Mouse (Mus musculus): ENCODE results near the gene Efcab11. TPM values are rescaled to one million over a fixed set of nuclear protein-coding genes. Genes with fewer than 3 reads are reported as not detected.

Gene Efcab11
- polyA plus RNA-seq, 1 experiment from 2014 or later = 3.6 TPM

DNA sequence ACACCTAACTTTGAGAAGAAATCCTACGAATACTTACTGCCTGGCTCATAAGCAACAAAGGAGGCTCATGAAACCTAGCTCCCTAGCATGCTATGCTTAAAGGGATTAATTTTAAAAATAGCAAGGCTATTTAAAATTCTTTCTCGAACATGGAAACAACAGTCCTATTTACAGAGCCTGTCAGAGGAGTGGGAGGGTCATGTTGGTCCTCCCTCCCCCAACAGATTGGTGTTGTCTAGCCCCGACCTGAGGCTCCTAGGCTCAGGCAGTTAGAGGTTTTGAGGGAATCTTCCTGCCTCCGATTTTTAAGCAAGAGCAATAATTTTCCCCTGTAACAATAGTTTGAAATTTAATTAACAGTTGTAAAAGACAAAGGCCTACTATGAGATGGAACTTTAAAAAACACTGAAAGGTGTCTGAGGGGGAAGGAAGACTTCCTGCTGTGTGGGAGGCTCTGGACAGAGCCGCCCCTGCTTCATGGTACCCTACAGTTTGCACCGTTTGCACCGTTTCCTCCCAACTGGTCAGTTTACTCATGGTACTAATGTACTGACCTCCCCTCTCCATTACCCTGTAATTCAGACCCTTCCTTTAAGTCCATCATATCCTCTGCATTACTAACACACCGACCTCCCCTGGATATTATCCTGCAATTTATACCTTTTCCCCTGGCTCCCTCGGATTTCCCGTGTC, 90.6 kb downstream of the Efcab11 start:
- DNase-seq (ENCODE audit: low spot score) (no peak), ATAC-seq (ENCODE audit: low FRiP score, low TSS enrichment) (no peak)
- Histone ChIP-seq H3K4me1 (replicated peaks; ENCODE audit: control insufficient read depth, insufficient read depth) (no peaks in the 10 kb centered on the region), H3K36me3 (ENCODE audit: control insufficient read depth, insufficient read depth, low read length) (no peaks in the 10 kb centered on the region), H3K9ac (ENCODE audit: low read length) (no peak overlapping the region), H3K4me3 (ENCODE audit: low read depth, low read length) (no peak overlapping the region), H3K27me3 (ENCODE audit: control insufficient read depth, insufficient read depth, low read length) (no peaks in the 10 kb centered on the region), H3K4me2 (replicated peaks; ENCODE audit: low read depth) (no peak overlapping the region), H3K9me3 (ENCODE audit: control insufficient read depth, low read length) (no peaks in the 10 kb centered on the region), H3K27ac (replicated peaks) (no peak overlapping the region)
- TF ChIP-seq EP300 (optimal IDR thresholded peaks at IDR 0.05) = no peak
- no peak for TF ChIP-seq CTCF (IDR thresholded peaks at IDR 0.05; ENCODE audit: low read depth)
- 50% methylated on average over 10 of the region's 10 CpGs for WGBS

DNA sequence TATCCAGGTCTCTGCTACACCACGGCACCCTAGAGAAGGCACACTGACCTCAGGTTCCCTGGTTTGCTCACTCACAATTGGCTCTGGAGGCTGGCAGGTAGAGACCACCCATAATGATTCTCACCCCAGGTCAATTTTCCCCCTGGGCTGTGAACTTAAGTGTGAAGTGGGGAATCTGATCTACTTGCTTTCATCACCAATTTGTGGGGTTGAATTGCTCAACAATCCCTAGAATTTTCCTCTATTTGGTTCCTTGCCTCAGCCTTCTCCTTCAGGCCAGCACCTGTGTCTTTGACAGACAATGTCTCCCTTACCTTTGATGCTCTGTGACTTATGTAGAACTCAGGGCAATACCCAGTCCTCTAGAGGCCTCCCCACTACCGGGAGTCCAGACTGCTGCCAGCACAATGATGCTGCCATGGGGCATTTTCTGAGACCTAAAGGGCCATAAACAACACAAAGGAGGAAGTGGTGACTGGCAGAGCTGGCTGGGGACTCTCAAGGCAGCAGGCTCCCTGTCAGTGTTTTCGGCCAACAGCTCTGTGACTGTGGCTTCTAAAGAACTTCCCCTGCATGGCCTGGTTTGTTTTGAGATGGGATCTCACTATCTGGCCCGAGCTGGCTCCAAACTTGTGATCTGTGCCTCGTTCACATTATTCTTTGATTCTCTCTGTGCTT, 94.8 kb downstream of the Efcab11 start:
- H3K9me3 ChIP-seq (ENCODE audit: control insufficient read depth, low read length) = no peaks in the 10 kb centered on the region
- no peak overlapping the region for H3K4me2 ChIP-seq (replicated peaks; ENCODE audit: low read depth)
- no peak overlapping the region for H3K4me3 ChIP-seq (ENCODE audit: low read depth, low read length)
- H3K9ac ChIP-seq (ENCODE audit: low read length) = no peak overlapping the region
- 72% methylated on average over 5 of the region's 5 CpGs for WGBS
- no peak overlapping the region for H3K27ac ChIP-seq (replicated peaks)
- TF ChIP-seq CTCF (IDR thresholded peaks at IDR 0.05; ENCODE audit: low read depth) = no peak
- TF ChIP-seq EP300 (optimal IDR thresholded peaks at IDR 0.05) = no peak
- H3K4me1 ChIP-seq (replicated peaks; ENCODE audit: control insufficient read depth, insufficient read depth) = no peaks in the 10 kb centered on the region
- no peak for DNase-seq (ENCODE audit: low spot score)
- no peaks in the 10 kb centered on the region for H3K36me3 ChIP-seq (ENCODE audit: control insufficient read depth, insufficient read depth, low read length)
- no peaks in the 10 kb centered on the region for H3K27me3 ChIP-seq (ENCODE audit: control insufficient read depth, insufficient read depth, low read length)
- ATAC-seq (ENCODE audit: low FRiP score, low TSS enrichment) = no peak

GRCm38 (mm10) chr12:99781774-99782173, 102.5 kb downstream of the Efcab11 start:
- TF ChIP-seq CTCF (IDR thresholded peaks at IDR 0.05; ENCODE audit: low read depth) = no peak
- no peak for TF ChIP-seq EP300 (optimal IDR thresholded peaks at IDR 0.05)
- Histone ChIP-seq H3K36me3 (ENCODE audit: control insufficient read depth, insufficient read depth, low read length) (no peaks in the 10 kb centered on the region), H3K4me1 (replicated peaks; ENCODE audit: control insufficient read depth, insufficient read depth) (no peaks in the 10 kb centered on the region), H3K27ac (replicated peaks) (no peak overlapping the region), H3K4me3 (ENCODE audit: low read depth, low read length) (no peak overlapping the region), H3K27me3 (ENCODE audit: control insufficient read depth, insufficient read depth, low read length) (no peaks in the 10 kb centered on the region), H3K9ac (ENCODE audit: low read length) (no peak overlapping the region), H3K4me2 (replicated peaks; ENCODE audit: low read depth) (no peak overlapping the region), H3K9me3 (ENCODE audit: control insufficient read depth, low read length) (no peaks in the 10 kb centered on the region)
- ATAC-seq (ENCODE audit: low FRiP score, low TSS enrichment) (no peak), DNase-seq (ENCODE audit: low spot score) (no peak)
- 77% methylated on average over 5 of the region's 5 CpGs for WGBS

DNA sequence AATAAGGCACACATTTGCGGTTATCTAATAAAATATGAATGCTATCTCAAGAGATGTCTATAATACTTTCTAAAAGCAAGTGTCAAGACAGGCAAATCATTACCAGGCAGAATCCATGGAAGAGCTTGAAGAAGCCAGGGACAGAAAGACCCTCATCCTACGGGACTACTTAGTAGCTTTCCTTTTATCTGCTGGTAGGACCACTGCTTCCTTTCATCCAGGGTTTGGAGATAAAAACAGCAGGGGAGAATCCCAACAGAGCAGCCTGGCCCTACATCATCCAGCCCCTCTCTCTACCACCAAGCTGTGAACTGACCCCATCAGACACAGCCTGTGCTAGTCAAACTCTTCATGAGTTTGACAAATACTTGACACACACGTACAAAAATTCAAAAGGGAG, 103.8 kb downstream of the Efcab11 start:
- Histone ChIP-seq H3K4me2 (replicated peaks; ENCODE audit: low read depth) (no peak overlapping the region), H3K4me1 (replicated peaks; ENCODE audit: control insufficient read depth, insufficient read depth) (no peaks in the 10 kb centered on the region; the same call in 1 of the 2 replicates), H3K9me3 (ENCODE audit: control insufficient read depth, low read length) (no peaks in the 10 kb centered on the region), H3K27ac (replicated peaks) (no peak overlapping the region), H3K9ac (ENCODE audit: low read length) (no peak overlapping the region), H3K36me3 (ENCODE audit: control insufficient read depth, insufficient read depth, low read length) (no peaks in the 10 kb centered on the region), H3K27me3 (ENCODE audit: control insufficient read depth, insufficient read depth, low read length) (no peaks in the 10 kb centered on the region), H3K4me3 (ENCODE audit: low read depth, low read length) (no peak overlapping the region)
- WGBS = 78% methylated on average over 3 of the region's 3 CpGs
- ATAC-seq (ENCODE audit: low FRiP score, low TSS enrichment) (no peak), DNase-seq (ENCODE audit: low spot score) (no peak)
- no peak for TF ChIP-seq CTCF (IDR thresholded peaks at IDR 0.05; ENCODE audit: low read depth)
- TF ChIP-seq EP300 (optimal IDR thresholded peaks at IDR 0.05) = no peak

- no peak for DNase-seq (ENCODE audit: low spot score)
- no peaks in the 10 kb centered on the region for H3K27me3 ChIP-seq (ENCODE audit: control insufficient read depth, insufficient read depth, low read length)
- no peaks in the 10 kb centered on the region; the same call in 1 of the 2 replicates for H3K4me1 ChIP-seq (replicated peaks; ENCODE audit: control insufficient read depth, insufficient read depth)
- H3K4me2 ChIP-seq (replicated peaks; ENCODE audit: low read depth) = no peak overlapping the region
- H3K9me3 ChIP-seq (ENCODE audit: control insufficient read depth, low read length) = no peaks in the 10 kb centered on the region
- no peak overlapping the region for H3K9ac ChIP-seq (ENCODE audit: low read length)
- no peak overlapping the region for H3K27ac ChIP-seq (replicated peaks)
- H3K36me3 ChIP-seq (ENCODE audit: control insufficient read depth, insufficient read depth, low read length) = no peaks in the 10 kb centered on the region
- TF ChIP-seq CTCF (IDR thresholded peaks at IDR 0.05; ENCODE audit: low read depth) (no peak), EP300 (optimal IDR thresholded peaks at IDR 0.05) (no peak)
- 86% methylated on average over 7 of the region's 7 CpGs for WGBS
- H3K4me3 ChIP-seq (ENCODE audit: low read depth, low read length) = no peak overlapping the region
- no peak for ATAC-seq (ENCODE audit: low FRiP score, low TSS enrichment)
These were observed 104.3 kb downstream of the Efcab11 start for GRCm38 (mm10) chr12:99779908-99780307.

DNA sequence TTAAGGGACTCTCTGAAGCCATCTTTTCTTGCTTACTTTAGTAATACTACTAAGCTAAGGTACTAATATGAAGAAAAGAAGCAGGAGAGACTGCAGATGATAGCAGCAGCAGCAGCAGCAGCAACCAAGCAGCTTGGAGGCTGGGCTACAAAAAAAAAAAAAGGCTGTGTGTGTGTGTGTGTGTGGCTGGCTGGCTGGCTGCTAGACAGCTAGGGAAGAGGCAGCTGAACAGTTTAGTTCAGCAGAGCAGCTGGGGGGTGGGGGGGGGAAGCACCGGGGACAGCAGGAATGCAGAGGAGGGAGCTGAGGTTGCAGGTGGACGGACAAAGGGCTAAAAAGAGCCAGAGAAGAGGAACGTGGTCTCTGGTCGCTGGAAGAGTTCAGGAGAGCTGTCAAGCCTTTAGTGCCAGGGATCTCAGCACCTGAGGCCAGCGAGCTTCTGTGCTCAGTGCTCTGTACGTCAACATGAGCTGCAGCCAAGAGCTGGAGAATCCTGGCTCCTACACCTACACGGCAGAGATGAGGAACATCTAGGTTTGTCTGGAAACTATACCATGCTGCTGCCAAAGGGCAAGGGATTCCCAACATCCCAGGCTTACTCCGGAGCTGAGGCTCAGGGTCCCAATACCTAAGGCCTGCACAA, 107.6 kb downstream of the Efcab11 start:
- ATAC-seq (ENCODE audit: low FRiP score, low TSS enrichment) (no peak), DNase-seq (ENCODE audit: low spot score) (no peak)
- H3K4me1 ChIP-seq (replicated peaks; ENCODE audit: control insufficient read depth, insufficient read depth) = no peaks in the 10 kb centered on the region; the same call in 1 of the 2 replicates
- no peaks in the 10 kb centered on the region for H3K27me3 ChIP-seq (ENCODE audit: control insufficient read depth, insufficient read depth, low read length)
- WGBS = 41% methylated on average over 8 of the region's 8 CpGs
- no peak overlapping the region for H3K4me2 ChIP-seq (replicated peaks; ENCODE audit: low read depth)
- no peak for TF ChIP-seq CTCF (IDR thresholded peaks at IDR 0.05; ENCODE audit: low read depth)
- TF ChIP-seq EP300 (optimal IDR thresholded peaks at IDR 0.05) = no peak
- H3K27ac ChIP-seq (replicated peaks) = no peak overlapping the region
- no peaks in the 10 kb centered on the region for H3K9me3 ChIP-seq (ENCODE audit: control insufficient read depth, low read length)
- no peak overlapping the region for H3K9ac ChIP-seq (ENCODE audit: low read length)
- H3K36me3 ChIP-seq (ENCODE audit: control insufficient read depth, insufficient read depth, low read length) = no peaks in the 10 kb centered on the region
- no peak overlapping the region for H3K4me3 ChIP-seq (ENCODE audit: low read depth, low read length)
